Mouse (Mus musculus): ENCODE data around the gene Mrps18a.

DNA sequence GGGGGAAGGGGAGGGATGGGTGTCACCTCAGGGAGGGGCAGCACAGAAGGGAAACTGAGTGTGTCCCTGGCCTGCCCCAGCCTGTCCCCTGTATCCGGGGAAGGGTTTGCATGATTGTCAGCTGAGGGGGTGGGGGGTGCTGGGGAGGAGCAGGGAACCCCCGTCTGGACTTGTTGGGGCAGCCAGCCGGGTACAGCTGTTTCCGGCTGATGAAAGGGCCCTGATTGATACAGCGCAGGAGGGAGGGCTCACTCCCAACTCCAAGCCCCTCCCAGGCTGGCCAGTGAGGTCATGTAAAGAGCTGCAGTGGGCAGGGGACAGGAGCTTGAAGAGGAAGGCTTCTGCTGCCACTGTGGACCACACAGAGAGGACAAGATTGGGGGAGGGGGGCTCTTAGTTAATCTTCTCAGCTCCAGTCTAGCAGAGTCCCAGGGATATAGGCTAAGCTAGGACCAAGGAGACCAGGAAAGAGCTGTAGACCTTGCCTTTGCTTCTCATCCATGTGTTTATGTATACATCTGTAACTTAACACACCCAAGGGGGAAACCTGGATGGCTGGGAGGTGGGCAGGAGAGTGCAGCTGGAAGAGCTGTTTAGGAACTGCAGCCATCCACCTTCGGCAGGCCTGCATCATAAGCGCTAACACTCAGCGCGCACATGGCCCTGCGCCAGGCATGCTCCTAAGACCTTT, 47.4 kb upstream of the Mrps18a start:
- TF ChIP-seq CTCF (IDR thresholded peaks at IDR 0.05; ENCODE audit: low read depth, low read length) (no peak), GATA1 (IDR thresholded peaks at IDR 0.05; ENCODE audit: borderline replicate concordance, low read length) (no peak), POLR2AphosphoS5 (IDR thresholded peaks at IDR 0.05; ENCODE audit: insufficient replicate concordance, low read depth, low read length) (no peak), TAL1 (conservative IDR thresholded peaks at IDR 0.05; ENCODE audit: low read depth, low read length) (no peak)

Data from G1E (cell line).